In the genomic region with DNA sequence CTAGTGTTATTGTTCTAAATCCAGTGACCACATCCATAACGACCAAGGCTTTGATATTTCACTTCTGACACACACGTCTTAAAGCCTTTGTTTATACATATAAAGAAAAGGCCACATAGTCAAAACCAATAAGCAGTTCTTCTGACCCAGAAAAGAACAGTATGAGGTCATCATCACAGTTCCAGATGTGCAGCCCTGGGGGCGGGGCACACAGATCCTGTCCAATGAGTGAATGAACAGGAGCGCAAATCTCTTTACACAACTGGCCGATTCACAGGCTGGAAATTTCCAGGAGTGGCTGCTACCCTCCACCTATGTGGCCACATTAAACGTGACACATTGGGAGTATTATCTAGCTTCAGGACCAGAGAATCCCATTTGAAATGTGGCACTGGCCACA, we compare ENCODE assay signal across 21 mouse cellular contexts. TPM values are rescaled to one million over a fixed set of nuclear protein-coding genes. Genes with fewer than 3 reads are reported as not detected.
DNase-seq lines count a peak whose midpoint lies in the region; ATAC-seq and TF ChIP-seq lines count a peak whose summit lies in the region.
"Had no signal": no experiment of that assay in that cellular context is flagged by ENCODE, and none has a peak within 500 bp of the region (broad histone marks: within the 10 kb centered on the region; RNA-seq: fewer than 3 reads in every experiment).

No protein-coding gene starts in this region.

- TF ChIP-seq POLR2A in cerebellum, adult 2 months (IDR thresholded peaks at IDR 0.05; ENCODE audit: borderline replicate concordance, insufficient read depth, low read length) = no peak

- H3K36me3 ChIP-seq in liver, postnatal 0 days (replicated peaks; ENCODE audit: insufficient read depth, low read length) = peaks cover 23% of the 10 kb centered on the region

- no peak overlapping the region for H3K4me2 ChIP-seq in liver, postnatal 0 days (ENCODE audit: low read depth, low read length)
- H3K4me2 ChIP-seq: embryonic facial prominence, embryonic 12.5 days; embryonic facial prominence, embryonic 15.5 days; forebrain, embryonic 13.5 days; heart, embryonic 12.5 days; heart, embryonic 15.5 days; hindbrain, embryonic 14.5 days had no signal

- no peak overlapping the region for H3K27ac ChIP-seq in cerebellum, adult 2 months (ENCODE audit: insufficient read depth, low read length)
- H3K27ac ChIP-seq in gastrocnemius, adult 2 months = peak overlapping the region; percentile 31; the same call in 1 of the 2 replicates
- H3K27ac ChIP-seq in liver, postnatal 0 days (ENCODE audit: low read depth) = peak overlapping the region; percentile 58
- H3K27ac ChIP-seq: embryonic facial prominence, embryonic 12.5 days; embryonic facial prominence, embryonic 15.5 days; forebrain, embryonic 13.5 days; heart, embryonic 15.5 days; hindbrain, embryonic 14.5 days; hindbrain, postnatal 0 days had no signal

- TF ChIP-seq EP300 in liver, postnatal 0 days (IDR thresholded peaks at IDR 0.05; ENCODE audit: low read depth) = no peak

- DNase-seq in cerebellum, adult 9-10 months = peak; percentile 20
- DNase-seq in cerebellum, adult 2 months = no peak
- peak; percentile 52 for DNase-seq in gastrocnemius, adult 2 months
- no peak for DNase-seq in gastrocnemius, postnatal 14 days
- DNase-seq in liver, postnatal 0 days = no peak
- DNase-seq in liver = no peak
- DNase-seq in right cerebral cortex, postnatal 14 days = no peak
- DNase-seq: B cell, adult 2 months; cerebellum, adult 9-11 months had no signal

- H3K27me3 ChIP-seq in cerebellum, adult 2 months (ENCODE audit: control insufficient read depth, insufficient read depth, low read length) = no peaks in the 10 kb centered on the region
- no peaks in the 10 kb centered on the region for H3K27me3 ChIP-seq in liver, postnatal 0 days (ENCODE audit: insufficient read depth, low read length)
- H3K27me3 ChIP-seq: embryonic facial prominence, embryonic 12.5 days; embryonic facial prominence, embryonic 15.5 days; forebrain, embryonic 13.5 days; heart, embryonic 12.5 days; heart, embryonic 15.5 days had no signal

- WGBS in cerebellum, adult 2 months = 94% methylated on average over 6 of the region's 6 CpGs
- WGBS in liver, postnatal 0 days (ENCODE audit: insufficient replicate concordance) = 80% methylated on average over 6 of the region's 6 CpGs

- no peak overlapping the region for H3K4me3 ChIP-seq in cerebellum, adult 2 months (replicated peaks; ENCODE audit: insufficient read depth, low read depth, low read length)
- H3K4me3 ChIP-seq in gastrocnemius, adult 2 months = no peak overlapping the region
- no peak overlapping the region for H3K4me3 ChIP-seq in liver, postnatal 0 days (ENCODE audit: low read depth, low read length)
- H3K4me3 ChIP-seq: embryonic facial prominence, embryonic 12.5 days; embryonic facial prominence, embryonic 15.5 days; forebrain, embryonic 13.5 days; heart, embryonic 12.5 days; heart, embryonic 15.5 days had no signal

- H3K9ac ChIP-seq in liver, postnatal 0 days (replicated peaks) = no peak overlapping the region
- H3K9ac ChIP-seq: embryonic facial prominence, embryonic 12.5 days; embryonic facial prominence, embryonic 15.5 days; forebrain, embryonic 13.5 days; heart, embryonic 12.5 days; heart, embryonic 15.5 days; hindbrain, embryonic 14.5 days had no signal

- H3K4me1 ChIP-seq in cerebellum, adult 2 months (ENCODE audit: control insufficient read depth, insufficient read depth, low read length) = peaks cover 15% of the 10 kb centered on the region
- peaks cover 12% of the 10 kb centered on the region for H3K4me1 ChIP-seq in liver, postnatal 0 days (ENCODE audit: insufficient read depth)
- H3K4me1 ChIP-seq: embryonic facial prominence, embryonic 12.5 days; embryonic facial prominence, embryonic 15.5 days; heart, embryonic 15.5 days had no signal

- no peak for TF ChIP-seq CTCF in cerebellum, adult 2 months (IDR thresholded peaks at IDR 0.05; ENCODE audit: borderline replicate concordance, insufficient read depth, low read depth, low read length)
- no peak for TF ChIP-seq CTCF in gastrocnemius, adult 2 months (IDR thresholded peaks at IDR 0.05)
- no peak for TF ChIP-seq CTCF in liver, postnatal 0 days (IDR thresholded peaks at IDR 0.05; ENCODE audit: low read depth)

- H3K9me3 ChIP-seq in liver, postnatal 0 days (ENCODE audit: low read length) = no peaks in the 10 kb centered on the region
- H3K9me3 ChIP-seq: embryonic facial prominence, embryonic 12.5 days; embryonic facial prominence, embryonic 15.5 days; forebrain, embryonic 13.5 days; heart, embryonic 12.5 days; heart, embryonic 15.5 days had no signal

- ATAC-seq in liver, postnatal 0 days = peak; percentile 25
- ATAC-seq: activated CD4-positive, CD25-positive, alpha-beta regulatory T cell, adult 4 months; forebrain, embryonic 13.5 days; forebrain, embryonic 16.5 days; hindbrain, postnatal 0 days; inflammation-experienced regulatory T-cells, adult 6 months; intestine, embryonic 16.5 days had no signal

- intact Hi-C loops in gastrocnemius, adult 2 months (cut with DNase I) = no loop called here
- intact Hi-C loops in gastrocnemius, postnatal 14 days (cut with DNase I; ENCODE audit: low total_unique reads) = no loop called here

RNA-seq across cellular contexts. Expression of gene Fam120b, which starts 33.4 kb away (rescaled TPM):
- polyA plus RNA-seq in cerebellum, adult 2 months (2012; rRNA removed) = 33.8 TPM in 2 replicates
- 10 to 100 TPM; 10.9 to 12.8 TPM for total RNA-seq in gastrocnemius, adult 2 months (2021)
- 1 to 10 TPM; 8.6 to 8.8 TPM for total RNA-seq in gastrocnemius, postnatal 14 days (2021)
- 5.0 and 5.2 TPM in 2 replicates for polyA plus RNA-seq in liver, postnatal 0 days (2015; fragmentation: Nextera tagmentation; extraction: Ambion mirVana)

RNA-seq across cellular contexts. Expression of gene Dll1, which starts 52.8 kb away (rescaled TPM):
- polyA plus RNA-seq in cerebellum, adult 2 months (2012; rRNA removed) = 5.2 and 6.2 TPM in 2 replicates
- 1 to 10 TPM; 3.0 to 4.1 TPM for total RNA-seq in gastrocnemius, adult 2 months (2021)
- total RNA-seq in gastrocnemius, postnatal 14 days (2021) = 1 to 10 TPM; 5.6 to 6.0 TPM
- 1.9 and 2.6 TPM in 2 replicates for polyA plus RNA-seq in liver, postnatal 0 days (2015; fragmentation: Nextera tagmentation; extraction: Ambion mirVana)
- total RNA-seq: MEL had no signal

Comparison
In these comparisons a context has a peak if more than half of its experiments do, and no peak if none do; other contexts are left out.
1. DNase-seq: peak in cerebellum, adult 9-10 months (single experiment) and gastrocnemius, adult 2 months (single experiment); none in cerebellum, adult 2 months (0 of 2), gastrocnemius, postnatal 14 days (single experiment), liver, postnatal 0 days (single experiment), liver (single experiment) and right cerebral cortex, postnatal 14 days (single experiment).